Mouse (Mus musculus) heart, adult 2 months (tissue): ENCODE measurements around the gene Srsf7.
"Not testable (repeated sequence)": the region's sequence is repeated elsewhere in the genome, so short reads cannot be mapped to it uniquely, and the experiment has no call there.

ENCODE experiments used
- CTCF ChIP-seq: fragments of 200-600 bp; IDR thresholded peaks from 2 replicates; pipeline ENCODE4 v1.8.1; 2022; ENCODE audit warnings: antibody characterized with exemption, mild to moderate bottlenecking, moderate library complexity
- POLR2A ChIP-seq: fragments of 200-500 bp; IDR thresholded peaks from 2 replicates; pipeline ENCODE4 v1.6.1; 2011; ENCODE audit warnings: mild to moderate bottlenecking, low read depth, low read length, control low read depth; ENCODE audit not compliant: insufficient read depth

DNA sequence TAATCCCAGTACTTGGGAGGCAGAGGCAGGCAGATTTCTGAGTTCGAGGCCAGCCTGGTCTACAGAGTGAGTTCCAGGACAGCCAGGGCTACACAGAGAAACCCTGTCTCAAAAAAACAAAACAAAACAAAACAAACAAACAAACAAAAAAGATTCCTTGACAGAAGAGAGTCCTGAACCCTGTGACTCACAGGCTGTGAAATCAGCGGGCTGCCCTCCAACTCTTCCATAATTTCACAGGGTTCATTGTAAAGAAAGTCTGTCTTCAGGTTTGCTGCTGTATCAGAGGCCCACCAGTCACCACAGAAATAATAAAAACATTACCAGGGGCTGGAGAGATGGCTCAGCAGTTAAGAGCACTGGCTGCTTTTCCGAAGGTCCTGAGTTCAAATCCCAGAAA is 28.3 kb downstream of the Srsf7 start:
- not testable (repeated sequence) for TF ChIP-seq POLR2A, CTCF
